Mouse (Mus musculus): ENCODE data around the gene Cdh26.

Cdh26 gene

GRCm38 (mm10) chr2:178430231-178430630 lies at the start of gene Cdh26:
Gene Cdh26 (plus strand): TSS chr2:178430531.
- DNase-seq (ENCODE audit: low read depth, low spot score) = no peak

- no peak for DNase-seq (ENCODE audit: low read depth, low spot score)
These were observed 23.1 kb upstream of the Cdh26 start, which contains the start of gene Sycp2 for GRCm38 (mm10) chr2:178407053-178407815. Gene Sycp2 (minus strand): TSS chr2:178407685.

DNA sequence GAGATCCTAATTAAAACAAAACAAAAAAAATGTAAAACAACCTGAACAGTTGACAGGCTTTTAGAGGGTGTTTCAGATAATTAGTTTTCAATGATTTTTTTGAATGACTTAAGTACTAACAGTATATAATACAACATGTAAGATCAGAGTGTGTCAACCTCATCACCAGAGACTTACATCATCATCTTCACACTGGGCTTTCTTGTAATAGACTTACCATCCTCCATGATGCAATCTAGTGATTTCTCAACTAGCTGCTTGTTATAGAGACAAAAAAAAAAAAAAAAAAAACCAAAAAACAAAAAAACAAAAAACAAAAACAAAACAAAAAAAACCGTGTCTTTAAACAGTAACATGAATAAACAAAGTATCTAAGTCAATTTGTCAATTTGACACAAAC lies 21.3 kb upstream of the Cdh26 start:
- no peak for DNase-seq (ENCODE audit: low read depth, low spot score)

- no peak for DNase-seq (ENCODE audit: low read depth, low spot score)
These were observed 20.0 kb upstream of the Cdh26 start for GRCm38 (mm10) chr2:178410286-178410685.

DNA sequence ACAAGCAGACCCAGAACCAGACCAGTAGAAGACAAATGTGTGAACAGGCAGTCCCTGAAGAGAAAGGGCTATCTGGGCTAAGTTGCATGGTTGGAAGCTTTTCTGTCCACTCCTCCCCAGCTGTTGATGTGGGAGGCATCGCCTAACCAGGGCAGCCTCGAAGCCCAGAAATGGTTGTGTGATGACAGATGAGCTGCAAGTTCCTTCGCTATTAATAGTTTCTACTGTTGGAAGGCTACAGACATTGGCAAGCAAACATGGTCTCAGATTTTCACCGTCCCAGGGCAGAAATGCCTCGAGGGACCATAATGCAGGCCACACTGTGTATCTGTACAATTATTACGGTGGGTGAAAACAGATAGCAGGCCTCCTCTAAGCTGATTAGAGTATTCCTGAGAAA lies 17.7 kb upstream of the Cdh26 start:
- no peak for DNase-seq (ENCODE audit: low read depth, low spot score)

DNA sequence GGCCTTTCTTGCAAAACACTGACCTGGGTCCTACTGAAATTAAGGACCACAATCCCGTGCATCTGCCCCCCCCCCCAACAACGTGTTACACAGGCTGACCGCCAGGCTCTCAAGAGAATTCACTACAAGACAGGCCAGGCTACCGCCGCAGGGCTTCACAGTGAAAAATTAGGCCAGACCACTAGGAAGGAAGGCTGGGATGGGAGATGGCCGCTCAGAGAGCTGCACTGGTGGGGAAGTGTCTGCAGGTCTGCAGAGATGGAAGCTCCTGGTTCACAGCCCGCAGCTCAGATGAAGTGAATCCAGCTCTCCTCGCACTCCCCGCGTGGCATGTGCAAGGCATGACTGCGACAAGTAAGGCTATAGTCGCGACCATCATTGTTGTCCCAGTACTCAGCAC lies 17.2 kb upstream of the Cdh26 start:
- DNase-seq (ENCODE audit: low read depth, low spot score) = no peak

GRCm38 (mm10) chr2:178413481-178414260 lies 16.7 kb upstream of the Cdh26 start:
- no peak for DNase-seq (ENCODE audit: low read depth, low spot score)

- no peak for DNase-seq (ENCODE audit: low read depth, low spot score)
These were observed 15.8 kb upstream of the Cdh26 start, which contains the start of the genes Ppp1r3d and Fam217b for GRCm38 (mm10) chr2:178414261-178415149. Gene Ppp1r3d (minus strand): TSS chr2:178414472. Gene Fam217b (plus strand): TSS chr2:178414524.

DNA sequence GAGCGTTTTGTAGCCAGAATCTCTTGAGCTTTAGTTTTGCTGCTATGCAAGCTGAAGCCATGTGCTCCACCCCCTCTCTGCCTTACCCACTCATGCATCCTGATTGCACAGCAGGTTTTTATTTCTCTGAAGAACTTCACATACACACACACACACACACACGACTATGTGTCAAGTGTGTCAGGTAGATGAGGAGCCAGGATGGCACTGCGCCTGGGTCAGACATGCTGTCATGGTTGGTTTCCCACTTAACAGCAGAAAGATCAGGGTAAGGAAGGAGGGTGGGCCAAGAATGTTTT lies 15.2 kb upstream of the Cdh26 start:
- no peak for DNase-seq (ENCODE audit: low read depth, low spot score)

DNA sequence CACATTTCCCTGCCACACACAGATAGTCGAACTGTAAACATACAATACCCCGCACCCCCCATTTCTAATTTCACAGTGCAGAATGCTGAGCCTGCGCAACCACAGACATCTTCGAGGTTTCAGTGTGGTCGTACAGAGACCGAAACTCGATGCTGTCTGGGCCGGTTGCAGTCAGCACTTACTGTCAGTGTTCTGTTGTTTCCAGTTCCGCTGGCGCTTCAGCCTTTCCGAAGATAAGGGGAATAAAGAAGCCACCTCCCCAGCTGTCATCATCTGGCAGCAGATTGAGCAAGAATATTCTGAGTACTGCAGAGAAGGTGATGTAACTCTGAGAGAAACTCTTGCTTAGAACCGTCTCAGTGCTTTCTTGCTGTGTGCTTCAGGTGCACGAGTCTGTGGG lies 13.9 kb upstream of the Cdh26 start:
- no peak for DNase-seq (ENCODE audit: low read depth, low spot score)

GRCm38 (mm10) chr2:178416970-178417369 lies 13.4 kb upstream of the Cdh26 start:
- no peak for DNase-seq (ENCODE audit: low read depth, low spot score)

DNA sequence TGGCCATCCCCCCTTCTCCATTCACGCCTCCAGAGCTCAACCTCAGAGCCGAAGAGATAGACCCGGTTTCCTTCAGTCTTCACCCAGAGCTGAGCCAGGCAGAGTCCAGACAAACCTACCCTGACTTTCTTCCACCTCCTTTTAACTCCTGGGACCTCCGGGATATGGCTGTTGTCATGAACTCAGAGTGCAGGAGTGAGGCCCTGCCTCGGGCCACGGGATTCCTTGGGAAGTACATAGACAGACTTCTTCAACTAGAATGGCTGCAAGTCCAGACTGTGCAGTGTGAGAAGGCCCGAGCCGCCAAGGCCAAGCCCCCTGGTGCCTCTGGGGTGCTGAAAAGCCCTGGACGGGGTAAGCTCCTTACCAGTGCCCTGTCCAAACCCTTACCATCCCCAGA lies 9.8 kb upstream of the Cdh26 start:
- no peak for DNase-seq (ENCODE audit: low read depth, low spot score)

DNA sequence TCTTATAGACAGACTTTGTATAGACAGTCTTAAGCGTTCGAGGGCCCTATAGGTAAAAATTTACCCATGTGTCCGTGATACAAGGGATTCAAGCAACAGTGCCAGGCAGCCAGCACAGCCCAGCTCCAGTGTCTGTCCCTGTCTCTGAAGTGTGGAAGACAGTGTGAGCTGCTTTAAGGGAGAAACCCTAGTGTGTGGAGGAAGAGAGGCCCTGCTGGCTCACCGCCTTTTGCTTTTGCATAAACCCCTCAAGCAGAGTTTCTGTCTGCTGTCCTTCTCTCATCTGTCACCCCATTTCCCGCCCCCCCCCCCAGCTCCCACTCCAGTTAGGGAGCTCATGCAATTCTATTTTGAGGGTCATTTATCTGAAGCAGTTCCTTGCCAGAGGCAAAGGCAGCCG lies 8.7 kb upstream of the Cdh26 start:
- DNase-seq (ENCODE audit: low read depth, low spot score) = no peak

DNA sequence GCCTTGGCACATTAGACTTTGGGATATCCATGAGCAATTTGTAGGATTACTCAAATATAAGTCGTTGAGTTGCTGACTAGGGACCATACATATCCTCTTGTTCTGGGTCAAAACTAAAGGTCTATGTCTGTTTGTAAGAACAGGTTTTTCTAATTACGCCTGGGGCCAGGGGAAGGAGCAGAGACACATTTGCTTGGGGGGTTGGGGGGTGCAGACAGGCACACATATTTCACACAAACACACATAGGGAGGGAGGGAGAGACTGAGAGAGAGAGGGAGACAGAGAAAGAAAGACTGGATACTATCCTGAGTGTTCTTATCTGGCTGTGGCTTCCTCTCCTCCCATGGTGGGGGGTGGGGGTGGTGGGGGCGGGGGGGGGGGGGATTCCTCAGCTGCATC lies 8.1 kb upstream of the Cdh26 start:
- DNase-seq (ENCODE audit: low read depth, low spot score) = no peak

DNA sequence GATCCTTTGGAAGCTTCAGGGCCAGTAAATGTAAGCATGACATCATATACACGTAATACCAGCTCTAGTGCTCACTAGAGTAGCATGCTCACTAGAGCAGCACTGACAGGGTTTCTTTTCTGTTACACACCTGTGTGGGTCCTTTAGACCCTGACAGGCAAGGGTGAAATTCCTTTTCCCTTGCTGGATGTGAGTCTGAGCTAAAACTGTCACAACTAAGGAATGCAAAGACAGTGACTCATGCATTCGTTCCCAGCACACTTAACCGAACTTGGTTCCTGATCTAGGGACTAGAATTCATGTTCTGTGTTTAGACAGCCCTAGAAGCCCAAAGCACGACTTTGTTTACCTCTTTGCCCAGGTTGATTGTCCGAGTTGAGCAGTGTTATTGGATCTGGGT lies 7.1 kb upstream of the Cdh26 start:
- no peak for DNase-seq (ENCODE audit: low read depth, low spot score)

DNA sequence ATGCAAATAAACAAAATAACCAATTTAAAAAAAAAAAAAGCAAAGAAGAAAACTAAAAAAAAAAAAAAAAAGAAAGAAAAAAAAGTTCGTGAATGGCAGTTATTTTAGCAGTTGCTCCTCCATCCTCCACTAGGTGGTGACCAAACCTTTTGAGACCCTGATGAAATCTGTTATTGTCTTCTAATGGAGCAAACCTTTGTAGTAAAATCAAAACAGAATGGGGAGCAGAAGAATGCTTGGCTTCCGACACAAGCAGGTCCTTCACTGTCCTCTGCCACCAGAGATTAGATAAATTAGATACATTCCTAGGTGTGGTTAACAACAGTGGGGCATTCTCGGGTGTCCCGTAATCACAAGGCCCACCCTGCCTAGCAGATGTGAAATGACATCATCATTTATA lies 4.1 kb upstream of the Cdh26 start:
- DNase-seq (ENCODE audit: low read depth, low spot score) = no peak

GRCm38 (mm10) chr2:178427181-178427580 lies 3.1 kb upstream of the Cdh26 start:
- DNase-seq (ENCODE audit: low read depth, low spot score) = no peak

GRCm38 (mm10) chr2:178428183-178428582 lies 2.1 kb upstream of the Cdh26 start:
- DNase-seq (ENCODE audit: low read depth, low spot score) = no peak

DNA sequence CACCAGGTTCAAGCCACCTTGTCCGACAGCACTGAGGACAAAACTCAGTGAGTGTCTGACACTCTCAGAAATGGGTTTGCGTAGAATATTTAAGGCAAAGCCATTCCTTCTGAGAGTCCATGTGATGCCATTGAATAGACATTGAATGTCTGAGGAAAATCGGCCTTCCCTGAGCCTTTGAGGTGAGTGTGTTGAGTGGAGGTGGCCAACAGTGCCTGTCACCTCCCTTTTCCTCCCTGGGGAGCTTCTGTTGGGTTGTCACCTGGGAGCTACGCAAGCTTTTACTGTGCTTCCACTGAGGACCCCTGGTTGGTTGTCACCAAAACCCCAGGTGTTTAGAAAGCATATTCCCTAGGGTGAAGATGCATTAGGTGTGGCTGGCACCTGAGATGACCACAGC lies 1.7 kb upstream of the Cdh26 start:
- no peak for DNase-seq (ENCODE audit: low read depth, low spot score)

- no peak for DNase-seq (ENCODE audit: low read depth, low spot score)
These were observed 905 bp upstream of the Cdh26 start for GRCm38 (mm10) chr2:178429426-178429825.

DNA sequence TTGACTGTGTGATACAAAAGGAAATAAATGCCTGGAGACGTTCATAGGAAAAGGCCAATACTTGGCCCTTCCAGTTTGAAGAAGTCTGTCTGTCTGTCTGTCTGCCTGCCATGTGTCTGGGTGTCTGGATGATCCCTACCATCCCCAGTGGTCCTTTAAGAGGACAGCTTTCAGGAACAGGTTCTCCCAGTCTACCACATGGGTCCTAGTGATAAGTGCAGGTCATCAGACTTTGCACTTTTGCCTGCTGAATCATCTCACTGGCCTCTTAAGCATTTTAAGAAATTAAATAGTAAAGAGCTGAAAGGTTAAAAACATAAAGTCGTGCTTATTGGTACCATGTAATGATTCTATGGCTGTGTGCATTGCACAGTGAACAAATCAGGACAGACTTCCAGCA lies 3.2 kb downstream of the Cdh26 start:
- no peak for DNase-seq (ENCODE audit: low read depth, low spot score)

DNA sequence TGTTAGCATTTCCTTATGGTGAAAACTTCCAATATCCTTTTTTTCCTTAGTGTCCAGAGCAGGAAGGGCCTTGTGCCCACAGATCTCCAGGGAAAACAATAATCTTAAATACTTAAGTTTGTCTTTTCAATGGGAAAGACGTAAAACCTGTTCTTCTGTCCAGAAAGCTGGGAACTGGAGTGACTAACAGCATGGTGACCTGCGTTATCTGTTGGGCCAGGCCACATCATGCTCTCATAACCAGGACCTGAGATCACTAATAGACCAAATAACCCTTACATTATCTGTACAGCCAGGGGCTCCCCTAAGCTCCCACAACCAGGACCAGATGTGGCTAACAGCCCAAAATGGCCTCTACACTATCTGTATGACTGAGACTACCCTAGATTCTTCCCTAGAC lies 3.6 kb downstream of the Cdh26 start:
- no peak for DNase-seq (ENCODE audit: low read depth, low spot score)

Data from CD4-positive helper T cell, adult 2 months (primary cell).